Mouse (Mus musculus): Measurements from ENCODE around the gene Lhfpl4. TPM values are rescaled to one million over a fixed set of nuclear protein-coding genes. Genes with fewer than 3 reads are reported as not detected.

The Lhfpl4 gene
- polyA plus RNA-seq, 1 experiment from 2014 or later = 21.9 TPM

DNA sequence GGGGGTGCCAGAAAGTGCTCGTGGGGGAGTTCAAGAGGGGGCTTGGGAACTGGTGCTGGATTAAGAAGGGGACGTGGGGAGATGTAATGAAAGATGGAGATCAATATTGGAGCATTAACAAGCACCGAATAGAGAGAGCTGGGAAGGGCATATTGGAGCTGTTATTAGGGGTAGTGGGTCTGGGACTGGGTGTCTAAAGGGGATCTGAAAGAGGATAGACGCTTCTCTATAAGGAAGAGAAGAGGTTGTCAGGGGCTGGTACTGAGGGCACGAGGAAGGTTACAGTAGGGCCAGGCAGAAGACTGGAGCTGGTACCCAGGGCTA is 705 bp downstream of the Lhfpl4 start:
- ATAC-seq (ENCODE audit: low read depth) = peak; percentile 66
- 3% methylated on average over 5 of the region's 5 CpGs for WGBS

GRCm38 (mm10) chr6:113193765-113194460 is 1.3 kb downstream of the Lhfpl4 start:
- no peaks in the 10 kb centered on the region for H3K36me3 ChIP-seq (ENCODE audit: control insufficient read depth, insufficient read depth, low read length)

More for the DNA sequence above, 705 bp downstream of the Lhfpl4 start:
- no peaks in the 10 kb centered on the region for H3K9me3 ChIP-seq (ENCODE audit: control insufficient read depth, low read length)
- peak overlapping the region; percentile 93 for H3K9ac ChIP-seq (replicated peaks; ENCODE audit: low read depth, low read length)
- H3K27me3 ChIP-seq (ENCODE audit: control insufficient read depth, insufficient read depth, low read length) = no peaks in the 10 kb centered on the region
- H3K27ac ChIP-seq (ENCODE audit: low read depth, low read length) = no peak overlapping the region; the same call in 1 of the 2 replicates
- no peaks in the 10 kb centered on the region for H3K36me3 ChIP-seq (ENCODE audit: control insufficient read depth, insufficient read depth, low read length)
- H3K4me2 ChIP-seq (ENCODE audit: low read depth, low read length) = peak overlapping the region; percentile 97
- peak overlapping the region; percentile 82 for H3K4me3 ChIP-seq (ENCODE audit: low read depth, low read length)
- H3K4me1 ChIP-seq (ENCODE audit: control insufficient read depth, insufficient read depth, low read length) = peaks cover 33% of the 10 kb centered on the region

DNA sequence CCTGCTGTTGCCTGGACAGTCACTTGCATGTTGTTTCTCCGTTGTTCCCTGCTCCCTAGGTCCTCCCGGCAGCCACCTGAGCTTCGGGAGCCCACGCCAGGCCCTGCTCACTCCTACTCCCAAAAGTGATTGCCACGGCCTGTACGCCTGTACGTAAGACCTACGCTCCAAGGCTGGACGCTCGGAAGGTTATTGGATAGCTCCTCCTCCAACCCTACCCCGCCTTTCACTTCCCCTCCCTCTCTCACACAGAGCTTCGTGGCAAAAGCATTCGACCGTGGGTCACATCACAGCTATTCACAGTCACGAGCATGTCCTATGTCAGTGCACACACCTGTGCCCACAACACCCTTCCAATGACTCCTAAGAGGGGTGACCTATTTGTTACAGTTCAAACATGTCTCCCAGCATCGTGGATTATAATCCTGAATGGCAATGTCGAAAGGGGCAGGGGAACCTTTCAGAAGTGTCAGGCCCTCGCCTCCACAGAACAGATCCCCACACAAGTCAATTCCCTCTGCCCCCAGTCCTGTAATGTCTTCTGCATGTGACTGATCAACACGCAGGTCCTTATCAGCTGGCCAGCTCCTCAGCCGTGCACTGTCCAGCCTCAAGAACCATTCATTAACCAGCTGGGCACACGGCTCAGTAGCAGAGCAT is 10.2 kb downstream of the Lhfpl4 start:
- no peak overlapping the region for H3K4me3 ChIP-seq (ENCODE audit: low read depth, low read length)
- no peak overlapping the region for H3K9ac ChIP-seq (replicated peaks; ENCODE audit: low read depth, low read length)
- ATAC-seq (ENCODE audit: low read depth) = no peak
- no peaks in the 10 kb centered on the region for H3K4me1 ChIP-seq (ENCODE audit: control insufficient read depth, insufficient read depth, low read length)
- H3K27ac ChIP-seq (ENCODE audit: low read depth, low read length) = no peak overlapping the region
- H3K9me3 ChIP-seq (ENCODE audit: control insufficient read depth, low read length) = no peaks in the 10 kb centered on the region
- WGBS = 86% methylated on average over 21 of the region's 21 CpGs
- 0 out of 2 replicates have a peak, but pooled peaks cover 7% of the 10 kb centered on the region for H3K36me3 ChIP-seq (ENCODE audit: control insufficient read depth, insufficient read depth, low read length)
- H3K27me3 ChIP-seq (ENCODE audit: control insufficient read depth, insufficient read depth, low read length) = no peaks in the 10 kb centered on the region
- H3K4me2 ChIP-seq (ENCODE audit: low read depth, low read length) = no peak overlapping the region

More at GRCm38 (mm10) chr6:113193765-113194460, 1.3 kb downstream of the Lhfpl4 start:
- Histone ChIP-seq H3K9me3 (ENCODE audit: control insufficient read depth, low read length) (no peaks in the 10 kb centered on the region), H3K4me1 (ENCODE audit: control insufficient read depth, insufficient read depth, low read length) (peaks cover 33% of the 10 kb centered on the region), H3K4me2 (ENCODE audit: low read depth, low read length) (peak overlapping the region; percentile 97), H3K27ac (ENCODE audit: low read depth, low read length) (peak overlapping the region; percentile 34; the same call in 1 of the 2 replicates), H3K27me3 (ENCODE audit: control insufficient read depth, insufficient read depth, low read length) (no peaks in the 10 kb centered on the region), H3K9ac (replicated peaks; ENCODE audit: low read depth, low read length) (peak overlapping the region; percentile 93), H3K4me3 (ENCODE audit: low read depth, low read length) (peak overlapping the region; percentile 82)
- ATAC-seq (ENCODE audit: low read depth) = peak; percentile 64; the same call in 1 of the 2 replicates
- WGBS = 3% methylated on average over 46 of the region's 46 CpGs

GRCm38 (mm10) chr6:113184163-113184562 is 11.0 kb downstream of the Lhfpl4 start:
- no peak overlapping the region for H3K4me3 ChIP-seq (ENCODE audit: low read depth, low read length)
- 63% methylated on average over 9 of the region's 9 CpGs for WGBS
- H3K4me2 ChIP-seq (ENCODE audit: low read depth, low read length) = no peak overlapping the region
- H3K9ac ChIP-seq (replicated peaks; ENCODE audit: low read depth, low read length) = no peak overlapping the region
- 0 out of 2 replicates have a peak, but pooled peaks cover 3% of the 10 kb centered on the region for H3K4me1 ChIP-seq (ENCODE audit: control insufficient read depth, insufficient read depth, low read length)
- 0 out of 2 replicates have a peak, but pooled peaks cover 7% of the 10 kb centered on the region for H3K36me3 ChIP-seq (ENCODE audit: control insufficient read depth, insufficient read depth, low read length)
- no peaks in the 10 kb centered on the region for H3K27me3 ChIP-seq (ENCODE audit: control insufficient read depth, insufficient read depth, low read length)
- H3K9me3 ChIP-seq (ENCODE audit: control insufficient read depth, low read length) = no peaks in the 10 kb centered on the region
- no peak overlapping the region for H3K27ac ChIP-seq (ENCODE audit: low read depth, low read length)
- ATAC-seq (ENCODE audit: low read depth) = no peak

DNA sequence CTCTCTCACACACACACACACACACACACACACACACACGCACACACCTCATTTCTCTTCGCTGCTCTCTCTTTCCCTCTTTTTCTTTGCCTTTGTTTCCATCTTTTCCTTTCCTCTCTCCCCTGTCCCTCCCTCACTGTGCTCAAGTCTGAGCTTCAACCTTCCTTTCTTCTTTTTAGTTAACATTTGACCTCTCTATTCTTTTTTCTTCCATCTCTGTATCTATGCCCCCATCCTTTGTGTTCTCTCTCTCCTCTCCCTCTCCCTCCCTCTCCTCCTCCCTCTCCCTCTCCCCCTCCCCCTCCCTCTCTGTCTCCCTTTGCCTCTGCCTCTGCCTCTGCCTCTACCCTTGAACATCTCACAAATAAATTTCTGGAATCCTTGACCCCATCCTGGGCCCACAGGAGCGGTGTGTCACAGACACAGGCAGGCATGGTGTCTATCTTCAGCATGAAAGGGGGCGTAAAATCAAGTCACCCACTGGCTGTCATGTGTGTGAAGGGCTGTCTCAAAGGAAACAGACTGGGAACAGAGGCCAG is 15.9 kb downstream of the Lhfpl4 start:
- Histone ChIP-seq H3K4me1 (ENCODE audit: control insufficient read depth, insufficient read depth, low read length) (peaks cover 9% of the 10 kb centered on the region), H3K27ac (ENCODE audit: low read depth, low read length) (0 out of 2 replicates have a peak overlapping the region, but pooled peaks have one; percentile 56), H3K9ac (replicated peaks; ENCODE audit: low read depth, low read length) (no peak overlapping the region), H3K36me3 (ENCODE audit: control insufficient read depth, insufficient read depth, low read length) (peaks cover 9% of the 10 kb centered on the region; the same call in 1 of the 2 replicates), H3K27me3 (ENCODE audit: control insufficient read depth, insufficient read depth, low read length) (no peaks in the 10 kb centered on the region), H3K9me3 (ENCODE audit: control insufficient read depth, low read length) (no peaks in the 10 kb centered on the region), H3K4me3 (ENCODE audit: low read depth, low read length) (no peak overlapping the region), H3K4me2 (ENCODE audit: low read depth, low read length) (peak overlapping the region; percentile 39)
- WGBS = 29% methylated on average over 4 of the region's 4 CpGs
- peak; percentile 23; the same call in 1 of the 2 replicates for ATAC-seq (ENCODE audit: low read depth)

GRCm38 (mm10) chr6:113178286-113179194 is 16.6 kb downstream of the Lhfpl4 start:
- Histone ChIP-seq H3K27me3 (ENCODE audit: control insufficient read depth, insufficient read depth, low read length) (no peaks in the 10 kb centered on the region), H3K9ac (replicated peaks; ENCODE audit: low read depth, low read length) (no peak overlapping the region; the same call in 1 of the 2 replicates), H3K4me2 (ENCODE audit: low read depth, low read length) (peak overlapping the region; percentile 39), H3K9me3 (ENCODE audit: control insufficient read depth, low read length) (no peaks in the 10 kb centered on the region), H3K4me3 (ENCODE audit: low read depth, low read length) (no peak overlapping the region), H3K27ac (ENCODE audit: low read depth, low read length) (0 out of 2 replicates have a peak overlapping the region, but pooled peaks have one; percentile 56), H3K4me1 (ENCODE audit: control insufficient read depth, insufficient read depth, low read length) (peaks cover 9% of the 10 kb centered on the region), H3K36me3 (ENCODE audit: control insufficient read depth, insufficient read depth, low read length) (peaks cover 9% of the 10 kb centered on the region; the same call in 1 of the 2 replicates)
- ATAC-seq (ENCODE audit: low read depth) = peak; percentile 93
- WGBS = 20% methylated on average over 14 of the region's 14 CpGs

DNA sequence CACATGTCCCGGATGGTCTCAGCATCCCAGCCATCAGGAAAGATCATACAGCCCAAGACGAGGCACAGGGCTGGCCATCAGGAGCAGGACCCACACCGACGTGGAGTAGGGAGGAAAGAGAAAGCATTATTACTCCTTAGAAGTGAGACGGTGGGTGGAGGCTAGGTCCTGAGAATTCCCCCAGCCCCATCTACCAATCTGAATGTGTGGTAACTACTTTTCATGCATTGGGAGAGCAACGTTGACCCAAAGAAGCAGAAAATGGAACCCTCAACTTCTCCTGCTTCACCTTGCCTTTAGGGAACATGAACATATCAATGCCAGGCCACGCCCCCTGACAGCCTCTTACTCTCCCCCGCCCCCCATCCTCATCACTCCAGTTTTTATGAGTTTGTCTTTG is 18.6 kb downstream of the Lhfpl4 start:
- Histone ChIP-seq H3K4me2 (ENCODE audit: low read depth, low read length) (no peak overlapping the region), H3K36me3 (ENCODE audit: control insufficient read depth, insufficient read depth, low read length) (peaks cover 14% of the 10 kb centered on the region; the same call in 1 of the 2 replicates), H3K4me1 (ENCODE audit: control insufficient read depth, insufficient read depth, low read length) (peaks cover 9% of the 10 kb centered on the region), H3K9ac (replicated peaks; ENCODE audit: low read depth, low read length) (no peak overlapping the region), H3K9me3 (ENCODE audit: control insufficient read depth, low read length) (no peaks in the 10 kb centered on the region), H3K4me3 (ENCODE audit: low read depth, low read length) (no peak overlapping the region), H3K27ac (ENCODE audit: low read depth, low read length) (no peak overlapping the region), H3K27me3 (ENCODE audit: control insufficient read depth, insufficient read depth, low read length) (no peaks in the 10 kb centered on the region)
- no peak for ATAC-seq (ENCODE audit: low read depth)
- WGBS = 81% methylated on average over 8 of the region's 8 CpGs

- Histone ChIP-seq H3K4me1 (ENCODE audit: control insufficient read depth, insufficient read depth, low read length) (peaks cover 9% of the 10 kb centered on the region), H3K36me3 (ENCODE audit: control insufficient read depth, insufficient read depth, low read length) (peaks cover 22% of the 10 kb centered on the region), H3K4me3 (ENCODE audit: low read depth, low read length) (no peak overlapping the region), H3K27me3 (ENCODE audit: control insufficient read depth, insufficient read depth, low read length) (no peaks in the 10 kb centered on the region), H3K9ac (replicated peaks; ENCODE audit: low read depth, low read length) (no peak overlapping the region), H3K9me3 (ENCODE audit: control insufficient read depth, low read length) (no peaks in the 10 kb centered on the region), H3K4me2 (ENCODE audit: low read depth, low read length) (no peak overlapping the region), H3K27ac (ENCODE audit: low read depth, low read length) (no peak overlapping the region)
- WGBS = 95% methylated on average over 3 of the region's 3 CpGs
- no peak for ATAC-seq (ENCODE audit: low read depth)
Observed at GRCm38 (mm10) chr6:113175469-113175868, 19.7 kb downstream of the Lhfpl4 start.

Measured in neural tube, embryonic 14.5 days (tissue).